Mouse (Mus musculus) embryo, embryonic 9.5 days (tissue): ENCODE measurements at regions not wholly inside any gene's neighbourhood (a gene's known extent, or its start where the extent isn't known, plus 50 kb on each side); places are given as distances from the start of the nearest gene placed in this dataset.
"Not testable (repeated sequence)": the region's sequence is repeated elsewhere in the genome, so short reads cannot be mapped to it uniquely, and the experiment has no call there.

Experiments used
- DNase-seq: peaks from one replicate; pipeline ENCODE4 v3.0.0-alpha.2; 2017; ENCODE audit errors: extremely low spot score

- DNase-seq, result no peak
Measured at GRCm38 (mm10) chr11:28993270-28993847, 137.2 kb upstream of the Pnpt1 start.

- peak; percentile 5 for DNase-seq
Measured at GRCm38 (mm10) chr11:28998314-28999106, 132.0 kb upstream of the Pnpt1 start.

GRCm38 (mm10) chr11:28999196-28999595 lies 131.3 kb upstream of the Pnpt1 start:
- DNase-seq, result peak; percentile 4

DNA sequence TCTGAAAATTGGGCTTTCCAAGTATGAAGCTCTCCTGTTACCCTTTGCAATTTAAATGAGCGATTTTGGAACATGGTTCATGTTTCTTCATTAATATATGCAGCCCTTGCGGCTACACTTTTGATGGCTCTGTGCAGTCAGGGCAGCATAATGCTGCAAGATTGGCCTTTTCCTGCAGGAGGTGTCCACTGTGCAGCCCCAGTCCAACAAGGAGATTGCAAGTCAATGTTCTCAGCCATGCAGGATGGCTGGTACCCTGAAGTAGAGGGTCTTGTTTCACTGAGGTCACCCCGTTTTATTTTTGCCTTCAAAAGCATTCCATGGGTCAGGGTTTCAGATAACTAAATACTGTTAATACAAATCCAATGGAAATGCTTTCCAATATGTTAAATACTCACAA lies 130.9 kb upstream of the Pnpt1 start:
- no peak for DNase-seq

DNA sequence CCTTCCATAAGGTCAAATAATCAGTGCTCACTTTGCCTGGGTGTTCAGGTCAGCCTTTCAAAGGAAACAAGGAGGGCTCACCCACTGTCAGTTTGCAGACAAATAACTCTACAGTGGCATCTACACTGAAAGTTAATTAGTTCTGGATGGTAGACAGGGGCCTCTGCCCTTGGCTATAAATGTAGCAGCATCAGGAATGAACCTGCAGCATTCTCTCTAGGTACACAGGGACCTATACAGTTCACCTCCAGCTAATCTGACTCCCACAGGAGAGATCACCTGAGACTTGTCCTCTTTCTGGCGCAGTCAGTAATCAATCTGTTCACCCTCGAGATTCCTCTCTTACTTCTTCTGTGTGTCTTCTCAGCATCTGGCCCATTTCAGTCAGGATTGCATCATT lies 130.3 kb upstream of the Pnpt1 start:
- DNase-seq, result no peak

- no peak for DNase-seq
Measured at GRCm38 (mm10) chr11:29017406-29017805, 113.1 kb upstream of the Pnpt1 start.

- no peak for DNase-seq
Measured at GRCm38 (mm10) chr11:29040817-29041216, 89.7 kb upstream of the Pnpt1 start.

DNA sequence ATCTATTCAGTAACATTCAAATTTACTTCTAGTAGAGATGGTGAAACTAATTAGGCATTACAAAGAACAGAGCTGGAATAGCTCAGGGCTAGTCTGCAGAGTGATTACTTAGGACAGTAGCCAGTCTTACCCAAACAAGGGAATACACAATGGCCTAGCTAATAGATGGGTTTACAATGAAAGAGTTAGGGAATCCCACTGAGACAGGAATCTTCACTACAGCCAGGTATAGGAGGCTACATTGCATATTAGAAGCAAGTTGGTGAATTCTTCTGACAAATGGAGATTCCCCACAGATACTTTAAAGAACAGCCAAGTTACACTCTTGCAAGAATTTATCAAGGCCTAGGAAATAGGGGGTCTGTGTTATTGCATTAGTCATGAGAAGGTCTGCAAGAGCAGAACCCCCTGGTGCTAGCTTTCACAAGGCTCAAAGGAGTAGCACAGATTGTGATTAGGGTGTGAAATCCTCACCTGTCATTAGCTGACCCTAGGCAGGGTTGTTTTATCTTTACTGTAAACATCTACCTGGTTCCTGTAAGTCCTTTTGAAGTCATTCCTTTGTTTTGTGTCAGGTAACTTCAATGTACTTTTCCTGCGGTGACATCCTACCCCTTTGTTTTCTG lies 82.4 kb upstream of the Pnpt1 start:
- not testable (repeated sequence) for DNase-seq

DNA sequence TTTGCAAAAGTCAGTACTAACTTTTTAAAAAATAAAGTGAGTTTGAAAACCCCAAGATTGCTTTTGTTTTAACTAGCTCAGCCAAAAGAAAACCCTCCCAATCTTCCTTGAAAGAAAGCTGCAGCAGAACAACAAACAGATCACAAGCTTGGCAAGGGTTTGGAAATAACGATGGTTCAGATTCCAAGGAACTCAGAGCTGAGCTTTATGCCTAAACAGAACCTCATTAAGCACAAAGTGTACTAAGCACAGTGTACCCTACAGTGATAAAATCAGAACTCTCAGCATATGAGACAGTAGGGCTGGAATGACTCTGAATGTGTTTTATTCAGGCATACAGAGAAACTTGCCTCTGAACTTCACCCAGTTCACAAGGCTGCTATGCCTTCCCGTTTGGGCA lies 77.9 kb upstream of the Pnpt1 start:
- no peak for DNase-seq

- not testable (repeated sequence) for DNase-seq
Measured at GRCm38 (mm10) chr11:29069586-29069985, 61.0 kb upstream of the Pnpt1 start.

GRCm38 (mm10) chr11:29072231-29072630 lies 58.3 kb upstream of the Pnpt1 start:
- DNase-seq, result no peak
